Mouse (Mus musculus) megakaryocyte, embryonic 14.5 days (primary cell): ENCODE measurements around the gene Cdc26.

Experiments used
- FLI1 ChIP-seq: IDR thresholded peaks from 2 replicates; pipeline ENCODE4 v1.6.1; 2012; ENCODE audit warnings: low read length, inconsistent platforms, mixed read lengths
- GATA1 ChIP-seq: IDR thresholded peaks from 3 replicates; pipeline ENCODE4 v1.6.1; 2012; ENCODE audit warnings: mixed read lengths, low read length, inconsistent platforms, borderline replicate concordance

DNA sequence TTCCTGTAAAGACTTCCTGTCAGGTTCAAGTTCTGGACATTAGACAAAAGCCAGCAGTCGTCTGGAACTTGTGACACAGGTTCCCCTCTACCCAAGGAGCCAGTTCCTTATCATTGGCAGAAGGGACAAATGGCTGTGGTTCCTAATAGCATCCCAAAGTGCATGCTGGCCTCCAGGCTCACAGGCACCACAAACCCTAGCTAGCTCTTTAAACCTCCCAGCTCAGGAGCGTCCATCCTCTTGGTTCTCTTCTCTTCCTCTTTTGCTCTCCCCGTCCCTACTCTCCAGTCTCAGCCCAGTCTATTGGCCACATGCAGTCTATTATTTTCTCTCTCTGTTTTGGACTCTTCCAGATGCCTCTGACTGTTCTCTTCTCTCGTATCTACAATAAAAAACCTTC is 31.4 kb upstream of the Cdc26 start:
- TF ChIP-seq GATA1 (no peak), FLI1 (no peak)
